Mouse (Mus musculus) liver, adult 2 months (tissue): ENCODE measurements at regions not wholly inside any gene's neighbourhood (a gene's known extent, or its start where the extent isn't known, plus 50 kb on each side); places are given as distances from the start of the nearest gene placed in this dataset.

Source experiments
- DNase-seq: peaks from one replicate; pipeline ENCODE4 v3.0.0-alpha.2; 2011; ENCODE audit warnings: low read depth, low spot score; ENCODE audit errors: extremely low read depth
- H3K27ac ChIP-seq: fragments of 200-500 bp; replicated peaks from 2 replicates; pipeline ENCODE4 v1.5.1; 2012; ENCODE audit warnings: low read depth, mild to moderate bottlenecking, control low read depth, inconsistent platforms, low read length; ENCODE audit not compliant: insufficient read depth
- H3K27me3 ChIP-seq: fragments of 200-500 bp; 2 replicates; pipeline ENCODE4 v1.6.1; 2012; ENCODE audit warnings: mild to moderate bottlenecking, moderate library complexity, low read length, inconsistent platforms; ENCODE audit not compliant: control insufficient read depth, insufficient read depth
- H3K36me3 ChIP-seq: fragments of 200-500 bp; 2 replicates; pipeline ENCODE4 v1.6.1; 2012; ENCODE audit warnings: low read length, inconsistent platforms; ENCODE audit not compliant: control insufficient read depth, insufficient read depth
- H3K4me1 ChIP-seq: fragments of 200-500 bp; 2 replicates; pipeline ENCODE4 v1.6.1; 2011; ENCODE audit warnings: low read length; ENCODE audit not compliant: control insufficient read depth, insufficient read depth
- H3K4me3 ChIP-seq: fragments of 200-500 bp; 2 replicates; pipeline ENCODE4 v1.5.1; 2011; ENCODE audit warnings: low read depth, mild to moderate bottlenecking, control low read depth, low read length, moderate library complexity; ENCODE audit not compliant: insufficient read depth
- H3K79me2 ChIP-seq: fragments of 200-500 bp; 2 replicates; pipeline ENCODE4 v1.6.1; 2012; ENCODE audit warnings: inconsistent platforms, mild to moderate bottlenecking, low read length, moderate library complexity; ENCODE audit not compliant: control insufficient read depth, insufficient read depth
- H3K9ac ChIP-seq: fragments of 200-500 bp; 2 replicates; pipeline ENCODE4 v1.6.1; 2012; ENCODE audit warnings: low read depth, mild to moderate bottlenecking, control low read depth, inconsistent platforms, low read length
- CTCF ChIP-seq: fragments of 200-500 bp; IDR thresholded peaks from 2 replicates; pipeline ENCODE4 v1.5.1; 2011; ENCODE audit warnings: low read depth, low read length, control low read depth
- POLR2A ChIP-seq: fragments of 200-500 bp; IDR thresholded peaks from 2 replicates; pipeline ENCODE4 v1.6.1; 2011; ENCODE audit warnings: low read length, control low read depth; ENCODE audit not compliant: insufficient read depth; ENCODE audit errors: extremely low read depth
- WGBS: fragments of 180-500 bp; shearing (Covaris S2); methylation state at CpG from one replicate; pipeline ENCODE4 v1.1.7; 2018; 5-methylcytosine and 5-hydroxymethylcytosine counted together

DNA sequence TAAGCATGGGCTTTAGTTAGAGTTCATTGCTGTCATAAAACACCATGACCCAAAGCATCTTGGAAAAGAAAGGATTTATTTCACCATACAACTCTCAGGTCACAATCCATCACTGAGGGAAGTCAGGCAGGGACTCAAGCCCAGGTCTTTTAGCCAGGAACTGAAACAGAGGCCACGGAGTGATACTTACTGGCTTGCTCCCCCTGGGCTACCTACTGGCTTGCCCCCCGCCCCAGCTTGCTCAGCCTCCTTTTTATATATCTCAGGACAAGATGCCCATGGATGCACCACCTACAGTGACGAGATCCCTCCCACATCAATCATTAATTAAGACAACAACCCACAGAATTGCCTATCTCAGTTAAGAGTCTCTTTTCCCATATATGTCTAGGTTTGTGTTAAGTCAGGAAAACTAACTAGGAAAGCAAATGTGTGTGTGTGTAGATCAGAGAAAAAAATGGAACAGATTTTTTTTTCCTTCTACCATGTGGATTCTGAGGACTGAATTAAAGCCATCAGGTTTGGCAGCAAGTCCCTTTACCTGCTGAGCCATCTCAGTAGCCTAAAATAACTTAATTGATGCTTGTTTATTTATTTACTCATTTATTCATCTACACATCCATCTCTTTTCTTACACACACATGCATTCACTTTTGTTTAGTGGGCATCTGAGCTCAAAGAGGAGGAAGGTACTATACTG, 87.2 kb downstream of the Cxcl12 start:
- Histone ChIP-seq H3K27me3 (no peaks in the 10 kb centered on the region), H3K79me2 (no peaks in the 10 kb centered on the region), H3K27ac (no peak overlapping the region), H3K36me3 (no peaks in the 10 kb centered on the region), H3K9ac (no peak overlapping the region), H3K4me3 (no peak overlapping the region), H3K4me1 (no peaks in the 10 kb centered on the region)
- WGBS, result 83% methylated on average over 3 of the region's 3 CpGs
- TF ChIP-seq CTCF (no peak), POLR2A (no peak)
- DNase-seq, result no peak

- WGBS, result 92% methylated on average over 2 of the region's 2 CpGs
- Histone ChIP-seq H3K4me3 (no peak overlapping the region), H3K27me3 (no peaks in the 10 kb centered on the region), H3K4me1 (no peaks in the 10 kb centered on the region), H3K27ac (no peak overlapping the region), H3K36me3 (no peaks in the 10 kb centered on the region), H3K9ac (no peak overlapping the region), H3K79me2 (no peaks in the 10 kb centered on the region)
- DNase-seq, result no peak
- no peak for TF ChIP-seq CTCF
- no peak for TF ChIP-seq POLR2A
Measured at GRCm38 (mm10) chr6:117256099-117256471, 87.8 kb downstream of the Cxcl12 start.

- DNase-seq, result no peak
- Histone ChIP-seq H3K27me3 (no peaks in the 10 kb centered on the region), H3K4me3 (no peak overlapping the region), H3K4me1 (no peaks in the 10 kb centered on the region), H3K36me3 (no peaks in the 10 kb centered on the region), H3K27ac (no peak overlapping the region), H3K79me2 (no peaks in the 10 kb centered on the region), H3K9ac (no peak overlapping the region)
- WGBS, result 90% methylated on average over 4 of the region's 4 CpGs
- TF ChIP-seq POLR2A, result no peak
- no peak for TF ChIP-seq CTCF
Measured at GRCm38 (mm10) chr6:117257591-117257990, 89.3 kb downstream of the Cxcl12 start.

GRCm38 (mm10) chr6:117267906-117268305, 99.6 kb downstream of the Cxcl12 start:
- Histone ChIP-seq H3K36me3 (no peaks in the 10 kb centered on the region), H3K79me2 (no peaks in the 10 kb centered on the region)
- 35% methylated on average over 1 of the region's 1 CpGs for WGBS

GRCm38 (mm10) chr6:117268376-117268775, 100.0 kb downstream of the Cxcl12 start:
- Histone ChIP-seq H3K4me1 (no peaks in the 10 kb centered on the region), H3K27me3 (no peaks in the 10 kb centered on the region), H3K36me3 (no peaks in the 10 kb centered on the region), H3K4me3 (no peak overlapping the region), H3K9ac (no peak overlapping the region), H3K27ac (no peak overlapping the region), H3K79me2 (no peaks in the 10 kb centered on the region)
- no peak for DNase-seq
- WGBS, result 89% methylated on average over 2 of the region's 2 CpGs
- TF ChIP-seq CTCF (no peak), POLR2A (no peak)

More at GRCm38 (mm10) chr6:117267906-117268305, 99.6 kb downstream of the Cxcl12 start:
- Histone ChIP-seq H3K4me1 (no peaks in the 10 kb centered on the region), H3K27me3 (no peaks in the 10 kb centered on the region), H3K27ac (no peak overlapping the region), H3K9ac (no peak overlapping the region), H3K4me3 (no peak overlapping the region)
- TF ChIP-seq POLR2A (no peak), CTCF (no peak)
- DNase-seq, result no peak

- Histone ChIP-seq H3K27ac (no peak overlapping the region), H3K4me3 (no peak overlapping the region), H3K9ac (no peak overlapping the region), H3K79me2 (no peaks in the 10 kb centered on the region), H3K4me1 (no peaks in the 10 kb centered on the region), H3K36me3 (no peaks in the 10 kb centered on the region), H3K27me3 (no peaks in the 10 kb centered on the region)
- 74% methylated on average over 3 of the region's 3 CpGs for WGBS
- TF ChIP-seq CTCF, result no peak
- no peak for TF ChIP-seq POLR2A
- no peak for DNase-seq
Measured at GRCm38 (mm10) chr6:117270261-117270660, 101.9 kb downstream of the Cxcl12 start.
